Mouse (Mus musculus) liver, adult 2 months (tissue): ENCODE data around the gene Lrriq1. TPM values are rescaled to one million over a fixed set of nuclear protein-coding genes. Genes with fewer than 3 reads are reported as not detected.

Source experiments
- DNase-seq: peaks from one replicate; pipeline ENCODE4 v3.0.0-alpha.2; 2011; ENCODE audit warnings: low read depth, low spot score; ENCODE audit errors: extremely low read depth
- H3K27ac ChIP-seq: fragments of 200-500 bp; replicated peaks from 2 replicates; pipeline ENCODE4 v1.5.1; 2012; ENCODE audit warnings: low read depth, mild to moderate bottlenecking, control low read depth, inconsistent platforms, low read length; ENCODE audit not compliant: insufficient read depth
- H3K27me3 ChIP-seq: fragments of 200-500 bp; 2 replicates; pipeline ENCODE4 v1.6.1; 2012; ENCODE audit warnings: mild to moderate bottlenecking, moderate library complexity, low read length, inconsistent platforms; ENCODE audit not compliant: control insufficient read depth, insufficient read depth
- H3K36me3 ChIP-seq: fragments of 200-500 bp; 2 replicates; pipeline ENCODE4 v1.6.1; 2012; ENCODE audit warnings: low read length, inconsistent platforms; ENCODE audit not compliant: control insufficient read depth, insufficient read depth
- H3K4me1 ChIP-seq: fragments of 200-500 bp; 2 replicates; pipeline ENCODE4 v1.6.1; 2011; ENCODE audit warnings: low read length; ENCODE audit not compliant: control insufficient read depth, insufficient read depth
- H3K4me3 ChIP-seq: fragments of 200-500 bp; 2 replicates; pipeline ENCODE4 v1.5.1; 2011; ENCODE audit warnings: low read depth, mild to moderate bottlenecking, control low read depth, low read length, moderate library complexity; ENCODE audit not compliant: insufficient read depth
- H3K79me2 ChIP-seq: fragments of 200-500 bp; 2 replicates; pipeline ENCODE4 v1.6.1; 2012; ENCODE audit warnings: inconsistent platforms, mild to moderate bottlenecking, low read length, moderate library complexity; ENCODE audit not compliant: control insufficient read depth, insufficient read depth
- H3K9ac ChIP-seq: fragments of 200-500 bp; 2 replicates; pipeline ENCODE4 v1.6.1; 2012; ENCODE audit warnings: low read depth, mild to moderate bottlenecking, control low read depth, inconsistent platforms, low read length
- CTCF ChIP-seq: fragments of 200-500 bp; IDR thresholded peaks from 2 replicates; pipeline ENCODE4 v1.5.1; 2011; ENCODE audit warnings: low read depth, low read length, control low read depth
- POLR2A ChIP-seq: fragments of 200-500 bp; IDR thresholded peaks from 2 replicates; pipeline ENCODE4 v1.6.1; 2011; ENCODE audit warnings: low read length, control low read depth; ENCODE audit not compliant: insufficient read depth; ENCODE audit errors: extremely low read depth
- WGBS: fragments of 180-500 bp; shearing (Covaris S2); methylation state at CpG from one replicate; pipeline ENCODE4 v1.1.7; 2018; 5-methylcytosine and 5-hydroxymethylcytosine counted together
- polyA plus RNA-seq: library from polyadenylated mRNA; depleted of rRNA; stranded (reverse); fragments of >200 nt; gene quantifications from 2 replicates; pipeline ENCODE4 v1.2.3, GENCODE M21; 2012
- total RNA-seq: library from RNA; depleted of rRNA; stranded (reverse); fragments of >200 nt; gene quantifications from 2 replicates; pipeline ENCODE4 v1.2.3, GENCODE M21; 2014

Gene Lrriq1
- total and polyA plus RNA-seq, 2 experiments, result not detected

GRCm38 (mm10) chr10:103108090-103108489, 128.0 kb downstream of the Lrriq1 start:
- no peak overlapping the region for H3K9ac ChIP-seq
- H3K79me2 ChIP-seq, result no peaks in the 10 kb centered on the region
- no peaks in the 10 kb centered on the region for H3K4me1 ChIP-seq
- 89% methylated on average over 2 of the region's 2 CpGs for WGBS
- H3K27ac ChIP-seq, result no peak overlapping the region
- H3K27me3 ChIP-seq, result no peaks in the 10 kb centered on the region
- TF ChIP-seq POLR2A, result no peak
- no peak for TF ChIP-seq CTCF
- no peak overlapping the region for H3K4me3 ChIP-seq
- DNase-seq, result no peak
- no peaks in the 10 kb centered on the region for H3K36me3 ChIP-seq

- TF ChIP-seq CTCF (no peak), POLR2A (no peak)
- 74% methylated on average over 1 of the region's 1 CpGs for WGBS
- H3K9ac ChIP-seq, result no peak overlapping the region
- H3K27me3 ChIP-seq, result no peaks in the 10 kb centered on the region
- no peak overlapping the region for H3K27ac ChIP-seq
- no peak overlapping the region for H3K4me3 ChIP-seq
- no peaks in the 10 kb centered on the region for H3K4me1 ChIP-seq
- H3K36me3 ChIP-seq, result no peaks in the 10 kb centered on the region
- no peak for DNase-seq
- no peaks in the 10 kb centered on the region for H3K79me2 ChIP-seq
Observed at GRCm38 (mm10) chr10:103086101-103086500, 150.0 kb downstream of the Lrriq1 start.

DNA sequence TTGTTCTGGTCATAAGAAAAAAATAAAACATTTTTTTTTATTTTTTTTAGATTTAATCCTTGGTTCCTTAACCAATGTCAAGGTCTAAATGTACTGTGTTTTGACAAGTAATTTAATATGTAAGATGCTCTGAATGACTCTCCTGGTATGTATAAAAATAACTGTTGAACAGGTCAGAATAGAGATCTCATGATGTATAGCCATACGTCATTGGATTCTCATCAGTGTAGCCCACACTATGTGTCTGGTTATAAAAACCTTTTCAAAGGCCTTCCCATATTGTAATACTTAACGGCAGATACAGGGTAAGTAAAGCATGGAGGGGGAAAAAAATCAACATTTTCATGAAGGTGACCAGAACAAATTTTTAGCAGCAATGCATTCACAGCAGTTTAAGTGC, 186.5 kb downstream of the Lrriq1 start:
- H3K79me2 ChIP-seq, result no peaks in the 10 kb centered on the region
- H3K27ac ChIP-seq, result no peak overlapping the region
- no peaks in the 10 kb centered on the region for H3K4me1 ChIP-seq
- no peaks in the 10 kb centered on the region for H3K27me3 ChIP-seq
- WGBS, result 87% methylated on average over 2 of the region's 2 CpGs
- H3K4me3 ChIP-seq, result no peak overlapping the region
- H3K36me3 ChIP-seq, result no peaks in the 10 kb centered on the region
- H3K9ac ChIP-seq, result no peak overlapping the region
- no peak for TF ChIP-seq CTCF
- TF ChIP-seq POLR2A, result no peak
- no peak for DNase-seq

GRCm38 (mm10) chr10:103046623-103047022, 189.5 kb downstream of the Lrriq1 start:
- TF ChIP-seq POLR2A (no peak), CTCF (no peak)
- H3K4me1 ChIP-seq, result no peaks in the 10 kb centered on the region
- no peak overlapping the region for H3K9ac ChIP-seq
- H3K4me3 ChIP-seq, result no peak overlapping the region
- no peaks in the 10 kb centered on the region for H3K36me3 ChIP-seq
- no peak overlapping the region for H3K27ac ChIP-seq
- no peaks in the 10 kb centered on the region for H3K79me2 ChIP-seq
- 66% methylated on average over 3 of the region's 3 CpGs for WGBS
- no peak for DNase-seq
- no peaks in the 10 kb centered on the region for H3K27me3 ChIP-seq

- Histone ChIP-seq H3K36me3 (no peaks in the 10 kb centered on the region), H3K79me2 (no peaks in the 10 kb centered on the region), H3K9ac (no peak overlapping the region), H3K4me3 (no peak overlapping the region), H3K27me3 (no peaks in the 10 kb centered on the region), H3K4me1 (no peaks in the 10 kb centered on the region), H3K27ac (no peak overlapping the region)
- WGBS, result 29% methylated on average over 2 of the region's 2 CpGs
- TF ChIP-seq POLR2A (no peak), CTCF (no peak)
- no peak for DNase-seq
Observed at GRCm38 (mm10) chr10:103045019-103045418, 191.1 kb downstream of the Lrriq1 start.

- TF ChIP-seq CTCF, result no peak
- TF ChIP-seq POLR2A, result no peak
- WGBS, result 3% methylated on average over 14 of the region's 14 CpGs
- peak; percentile 51 for DNase-seq
Observed at GRCm38 (mm10) chr10:103035002-103035640, 201.0 kb downstream of the Lrriq1 start.

More at GRCm38 (mm10) chr10:103035002-103035640, 201.0 kb downstream of the Lrriq1 start:
- H3K4me3 ChIP-seq, result no peak overlapping the region
- peaks cover 12% of the 10 kb centered on the region for H3K27me3 ChIP-seq
- H3K27ac ChIP-seq, result no peak overlapping the region
- H3K36me3 ChIP-seq, result no peaks in the 10 kb centered on the region
- H3K9ac ChIP-seq, result no peak overlapping the region
- no peaks in the 10 kb centered on the region for H3K79me2 ChIP-seq
- H3K4me1 ChIP-seq, result peaks cover 4% of the 10 kb centered on the region; the same call in 1 of the 2 replicates
